Mouse (Mus musculus) megakaryocyte, embryonic 14.5 days (primary cell): Measurements from ENCODE around the gene Sct. TPM values are rescaled to one million over a fixed set of nuclear protein-coding genes. Genes with fewer than 3 reads are reported as not detected.
A peak's percentile ranks its signal among the peaks of the same experiment; 100 is the strongest.

Experiments
- H3K27me3 ChIP-seq: replicated peaks from 2 replicates; pipeline ENCODE3; 2012; ENCODE audit warnings: inconsistent platforms
- H3K36me3 ChIP-seq: replicated peaks from 2 replicates; pipeline ENCODE3; 2012; ENCODE audit warnings: low read length, inconsistent platforms, mixed read lengths
- H3K4me1 ChIP-seq: 2 replicates; pipeline ENCODE4 v1.6.1; 2012; ENCODE audit warnings: inconsistent platforms
- H3K4me3 ChIP-seq: replicated peaks from 2 replicates; pipeline ENCODE3; 2012; ENCODE audit warnings: moderate library complexity, mild to moderate bottlenecking, inconsistent platforms
- H3K9me3 ChIP-seq: 2 replicates; pipeline ENCODE4 v1.6.1; 2012; ENCODE audit warnings: inconsistent platforms
- FLI1 ChIP-seq: IDR thresholded peaks from 2 replicates; pipeline ENCODE4 v1.6.1; 2012; ENCODE audit warnings: low read length, inconsistent platforms, mixed read lengths
- GATA1 ChIP-seq: IDR thresholded peaks from 3 replicates; pipeline ENCODE4 v1.6.1; 2012; ENCODE audit warnings: mixed read lengths, low read length, inconsistent platforms, borderline replicate concordance
- polyA plus RNA-seq: library from polyadenylated mRNA; stranded (reverse); fragments of >175 nt; gene quantifications from 2 replicates; pipeline ENCODE4 v1.2.3, GENCODE M21; 2012; ENCODE audit warnings: low replicate concordance; ENCODE audit not compliant: insufficient read depth

The Sct gene
- polyA plus RNA-seq, 1 experiment = not detected

DNA sequence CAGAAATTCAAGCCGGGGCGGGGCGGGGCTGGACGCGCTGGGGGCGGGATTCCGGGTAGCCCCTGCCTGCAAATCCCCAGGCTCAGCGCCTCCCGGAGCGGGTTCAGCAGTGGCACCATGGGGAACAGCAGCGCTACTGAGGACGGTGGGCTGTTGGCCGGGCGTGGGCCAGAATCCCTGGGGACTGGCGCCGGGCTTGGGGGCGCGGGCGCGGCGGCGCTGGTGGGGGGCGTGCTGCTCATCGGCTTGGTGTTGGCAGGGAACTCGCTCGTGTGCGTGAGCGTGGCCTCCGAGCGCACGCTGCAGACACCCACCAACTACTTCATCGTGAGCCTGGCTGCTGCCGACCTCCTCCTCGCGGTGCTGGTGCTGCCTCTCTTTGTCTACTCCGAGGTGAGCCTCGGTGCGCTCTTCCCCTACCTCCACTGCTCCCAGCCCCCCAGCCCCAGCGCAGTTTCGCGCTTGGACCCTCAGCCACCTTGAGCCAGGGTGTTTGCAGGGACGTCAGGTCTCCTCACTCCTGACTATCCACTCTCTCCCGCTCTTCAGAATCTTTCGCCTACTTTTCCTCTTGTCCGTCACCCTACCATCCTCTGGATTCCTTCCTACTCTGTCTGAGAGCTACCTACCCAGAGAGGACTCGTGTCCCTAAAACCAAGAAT is 13.1 kb upstream of the Sct start, which contains the start of gene Drd4:
TSS of gene Drd4 (plus strand) at position 86 of the 662 bp plus-strand sequence.
- peaks cover 6% of the 10 kb centered on the region for H3K36me3 ChIP-seq
- H3K4me3 ChIP-seq = peak within 1 kb of the TSS; percentile 88
- peaks cover 48% of the 10 kb centered on the region for H3K4me1 ChIP-seq
- H3K9me3 ChIP-seq = no peaks in the 10 kb centered on the region
- peaks cover 85% of the 10 kb centered on the region for H3K27me3 ChIP-seq
- TF ChIP-seq GATA1 = no peak
- no peak for TF ChIP-seq FLI1

DNA sequence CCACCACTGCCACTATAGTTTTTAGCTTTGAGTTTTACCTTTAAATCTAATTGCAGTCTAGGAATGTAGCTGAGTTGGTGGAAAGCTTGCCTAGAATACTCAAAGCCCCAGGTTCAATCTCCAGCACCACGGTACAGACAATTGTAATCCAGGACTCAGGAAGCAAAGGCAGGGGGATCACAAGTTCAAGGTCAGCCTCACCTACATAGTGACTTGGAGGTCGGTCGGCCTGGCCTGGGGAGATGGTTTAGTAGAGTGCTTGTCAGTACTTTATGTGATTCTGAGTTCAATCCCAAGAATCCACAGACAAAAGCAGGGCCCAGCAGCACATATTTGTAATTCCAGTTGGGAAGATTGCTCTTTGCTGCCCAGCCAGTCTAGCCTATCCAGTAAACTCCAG is 9.1 kb upstream of the Sct start:
- Histone ChIP-seq H3K4me1 (peaks cover 42% of the 10 kb centered on the region), H3K9me3 (no peaks in the 10 kb centered on the region), H3K36me3 (no peaks in the 10 kb centered on the region), H3K27me3 (peaks cover 64% of the 10 kb centered on the region), H3K4me3 (no peak overlapping the region)
- TF ChIP-seq GATA1 (no peak), FLI1 (no peak)

DNA sequence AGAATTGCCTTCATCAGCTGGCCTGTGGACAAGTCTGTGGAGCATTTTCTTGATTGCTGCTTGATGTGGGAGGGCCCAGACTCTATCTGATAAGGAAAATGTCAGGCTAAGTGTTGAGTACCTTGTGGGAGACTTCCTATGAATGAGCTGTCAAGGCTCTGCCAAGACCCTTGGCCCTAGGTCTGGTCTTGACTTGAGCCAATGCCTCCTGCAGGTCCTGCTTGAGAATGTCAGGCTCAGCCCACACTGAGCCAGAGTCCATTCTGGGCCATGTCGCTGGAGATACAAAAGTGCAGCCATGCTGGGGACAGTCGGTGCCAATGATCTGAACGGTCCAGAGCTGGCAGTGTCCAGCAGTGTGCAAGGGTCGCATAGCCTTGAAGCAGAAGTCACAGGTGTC is 3.8 kb upstream of the Sct start:
- peaks cover 60% of the 10 kb centered on the region for H3K27me3 ChIP-seq
- no peaks in the 10 kb centered on the region for H3K9me3 ChIP-seq
- no peaks in the 10 kb centered on the region for H3K36me3 ChIP-seq
- H3K4me1 ChIP-seq = peaks cover 33% of the 10 kb centered on the region
- H3K4me3 ChIP-seq = no peak overlapping the region
- TF ChIP-seq FLI1 = no peak
- TF ChIP-seq GATA1 = no peak

DNA sequence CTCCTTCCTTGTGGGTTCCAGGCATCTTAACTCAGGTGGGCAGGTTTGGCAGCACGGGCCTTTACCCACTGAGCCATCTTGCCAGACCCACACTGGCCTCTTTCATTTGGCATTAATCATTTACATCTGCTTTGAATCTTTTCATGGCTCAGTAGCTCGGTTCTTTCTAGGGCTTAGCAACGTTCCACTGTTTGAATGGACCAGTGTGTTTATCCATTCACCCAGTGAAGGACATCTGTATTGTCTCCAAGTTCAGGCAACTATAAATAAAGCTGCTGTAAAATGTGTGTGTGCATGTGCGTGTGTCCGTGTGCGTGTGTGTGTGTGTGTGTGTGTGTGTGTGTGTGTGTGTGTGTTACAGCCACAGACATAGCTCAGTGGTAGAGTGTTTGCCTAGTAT is 2.5 kb upstream of the Sct start:
- Histone ChIP-seq H3K27me3 (peaks cover 65% of the 10 kb centered on the region), H3K4me3 (no peak overlapping the region), H3K36me3 (no peaks in the 10 kb centered on the region), H3K9me3 (no peaks in the 10 kb centered on the region), H3K4me1 (peaks cover 46% of the 10 kb centered on the region)
- TF ChIP-seq FLI1 = no peak
- TF ChIP-seq GATA1 = no peak

DNA sequence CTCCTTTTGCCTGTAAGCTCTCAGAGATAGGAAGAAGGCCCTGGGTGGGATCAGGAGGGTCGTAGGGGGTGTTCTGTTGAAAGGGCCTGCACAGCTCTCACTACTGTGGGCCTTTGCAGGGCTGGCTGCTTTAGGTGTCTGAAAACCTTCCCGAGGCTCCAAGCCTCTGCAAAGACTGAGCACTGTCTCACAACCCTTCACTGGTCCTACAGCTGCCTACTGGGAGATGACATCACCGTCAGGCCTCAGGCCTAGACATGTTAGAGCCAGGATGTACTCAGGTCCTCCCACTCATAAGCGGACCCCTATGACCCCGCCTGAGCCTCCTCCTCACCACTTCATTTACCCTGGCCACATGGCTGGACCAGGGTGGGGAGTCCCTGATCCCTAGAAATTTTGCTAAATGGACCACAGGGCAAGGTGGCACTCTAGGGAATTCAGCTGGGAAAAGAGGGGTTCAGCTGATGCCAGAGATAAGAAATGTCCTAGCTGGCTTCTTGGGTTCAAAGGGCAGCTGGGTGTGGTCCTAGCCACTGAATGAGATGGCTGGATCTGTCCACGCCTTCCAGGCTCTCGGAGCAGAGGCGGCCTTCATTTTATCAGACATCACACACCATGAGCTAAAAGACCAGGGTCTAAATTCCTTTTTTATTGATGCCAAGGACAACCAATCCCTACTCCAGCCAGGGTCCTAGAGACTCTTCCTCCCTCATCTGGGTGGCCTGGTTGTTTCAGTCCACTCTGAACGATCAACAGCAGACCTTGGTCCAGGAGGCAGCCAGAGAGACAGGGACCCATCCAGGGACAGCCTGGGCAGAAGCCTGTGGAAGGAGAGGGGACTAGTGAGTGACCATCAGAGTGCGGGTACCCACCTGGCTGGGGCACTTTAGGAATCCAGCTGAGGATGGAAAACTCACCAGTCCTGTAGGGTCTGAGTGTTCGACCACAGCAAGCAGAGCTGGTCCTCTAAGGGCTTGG is 943 bp downstream of the Sct start:
- Histone ChIP-seq H3K4me3 (no peak overlapping the region), H3K9me3 (no peaks in the 10 kb centered on the region), H3K36me3 (no peaks in the 10 kb centered on the region), H3K4me1 (peaks cover 42% of the 10 kb centered on the region), H3K27me3 (peaks cover 85% of the 10 kb centered on the region)
- TF ChIP-seq FLI1 = no peak
- no peak for TF ChIP-seq GATA1

DNA sequence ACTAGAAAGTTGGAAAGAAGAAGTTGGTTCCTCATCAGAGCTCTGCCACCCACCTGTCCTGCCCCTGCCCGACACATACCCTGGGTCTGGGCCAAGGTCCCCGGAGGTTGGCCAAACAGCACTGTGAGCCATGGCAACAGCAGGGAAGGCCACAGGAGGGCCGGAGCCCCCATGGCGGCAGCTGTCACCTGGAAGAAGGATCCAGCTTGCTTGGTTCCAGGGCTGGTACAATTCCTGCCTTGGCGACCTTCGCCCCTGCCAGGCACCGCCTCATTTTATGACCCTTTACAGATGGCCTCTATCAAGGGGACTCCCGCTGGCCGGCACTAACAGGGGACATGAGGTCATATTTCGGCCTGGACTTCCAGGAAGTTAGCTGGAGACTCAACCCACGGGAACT is 2.4 kb downstream of the Sct start, which contains the start of gene Cdhr5:
TSS of gene Cdhr5 (minus strand) at position 241 of the 400 bp plus-strand sequence.
- TF ChIP-seq GATA1 = no peak
- TF ChIP-seq FLI1 = no peak
- Histone ChIP-seq H3K27me3 (peaks cover 87% of the 10 kb centered on the region), H3K4me3 (no peak within 1 kb of the TSS), H3K4me1 (peaks cover 42% of the 10 kb centered on the region), H3K36me3 (no peaks in the 10 kb centered on the region), H3K9me3 (no peaks in the 10 kb centered on the region)

DNA sequence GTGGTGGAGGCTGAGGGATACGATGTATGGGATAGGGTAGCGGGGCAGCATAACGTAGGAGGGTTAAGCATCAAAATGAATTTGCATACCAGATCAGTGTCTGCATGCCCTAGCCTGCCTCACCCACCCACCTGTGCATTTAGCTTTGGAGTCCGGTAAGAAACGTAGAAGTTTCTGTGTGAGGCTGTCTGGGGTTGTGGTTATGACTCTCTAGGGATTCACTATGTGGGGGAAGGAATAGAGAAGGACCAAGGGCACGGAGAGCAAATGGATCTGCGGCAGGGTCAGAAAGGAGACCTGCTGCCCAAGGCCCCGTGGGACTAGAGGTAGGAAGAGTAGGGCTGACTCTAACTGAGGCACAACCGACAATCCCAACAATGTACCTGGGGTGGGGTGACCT is 3.6 kb downstream of the Sct start:
- Histone ChIP-seq H3K27me3 (peaks cover 85% of the 10 kb centered on the region), H3K9me3 (no peaks in the 10 kb centered on the region), H3K36me3 (no peaks in the 10 kb centered on the region), H3K4me3 (no peak overlapping the region), H3K4me1 (peaks cover 48% of the 10 kb centered on the region)
- TF ChIP-seq GATA1 = no peak
- TF ChIP-seq FLI1 = no peak

DNA sequence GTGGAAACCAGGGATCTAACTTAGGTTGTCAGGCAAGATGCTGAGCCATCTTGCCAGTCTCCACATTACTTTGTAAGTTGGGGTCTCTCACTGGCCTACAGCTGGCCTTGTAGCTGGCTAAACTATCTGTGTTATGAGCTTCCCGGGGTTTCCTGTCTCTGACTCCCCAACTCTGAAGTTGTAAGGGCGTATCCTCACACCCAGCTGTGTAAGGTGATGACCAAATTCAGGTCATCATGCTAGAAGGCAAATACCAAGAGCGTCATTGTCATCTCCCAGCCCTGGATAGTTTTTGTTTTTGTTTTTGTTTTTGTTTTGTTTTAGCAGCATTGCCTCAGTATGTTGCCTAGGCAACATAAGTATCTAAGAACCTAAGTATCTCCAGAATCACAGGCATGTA is 8.3 kb downstream of the Sct start:
- peaks cover 52% of the 10 kb centered on the region for H3K27me3 ChIP-seq
- no peaks in the 10 kb centered on the region for H3K9me3 ChIP-seq
- H3K4me1 ChIP-seq = peaks cover 53% of the 10 kb centered on the region
- H3K4me3 ChIP-seq = no peak overlapping the region
- TF ChIP-seq FLI1 (no peak), GATA1 (no peak)
- H3K36me3 ChIP-seq = no peaks in the 10 kb centered on the region

DNA sequence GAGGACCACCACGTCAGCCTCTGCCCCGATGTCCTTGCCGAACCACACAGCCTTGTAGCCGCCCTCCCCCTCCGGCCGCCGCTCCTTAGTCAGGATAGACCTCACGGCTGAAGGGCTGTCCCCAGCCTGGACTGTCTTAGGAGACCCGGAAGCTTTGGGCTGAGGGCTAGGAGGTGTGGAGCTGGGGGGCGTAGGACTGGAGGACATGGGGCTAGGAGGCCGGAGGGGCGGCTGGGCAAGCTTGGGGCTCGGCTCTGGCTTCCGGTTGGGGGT is 9.7 kb downstream of the Sct start:
- Histone ChIP-seq H3K36me3 (peaks cover 9% of the 10 kb centered on the region), H3K9me3 (no peaks in the 10 kb centered on the region), H3K27me3 (peaks cover 40% of the 10 kb centered on the region), H3K4me1 (peaks cover 67% of the 10 kb centered on the region), H3K4me3 (peak overlapping the region; percentile 91)
- no peak for TF ChIP-seq FLI1
